Mouse (Mus musculus) heart, embryonic 15.5 days (tissue): Measurements from ENCODE around the gene Nol10. TPM values are rescaled to one million over a fixed set of nuclear protein-coding genes. Genes with fewer than 3 reads are reported as not detected.
A peak's percentile ranks its signal among the peaks of the same experiment; 100 is the strongest.

Experiments used
- ATAC-seq: fragments of 200-750 bp; cut with Nextera tagmentation; replicated peaks from 2 replicates; pipeline ENCODE4 v1.8.0; 2017; ENCODE audit warnings: low read depth, moderate TSS enrichment; ENCODE audit not compliant: insufficient number of reproducible peaks, insufficient read depth, low FRiP score
- H3K27ac ChIP-seq: fragments of 300-500 bp; sonication (generic); 2 replicates; pipeline ENCODE4 v1.5.1; 2015; ENCODE audit warnings: mild to moderate bottlenecking, inconsistent platforms
- H3K27me3 ChIP-seq: fragments of 300-500 bp; sonication (generic); 2 replicates; pipeline ENCODE4 v1.6.1; 2015; ENCODE audit warnings: inconsistent platforms
- H3K36me3 ChIP-seq: fragments of 300-500 bp; sonication (generic); 2 replicates; pipeline ENCODE4 v1.6.1; 2015; ENCODE audit warnings: mild to moderate bottlenecking, inconsistent platforms
- H3K4me1 ChIP-seq: fragments of 300-500 bp; sonication (generic); replicated peaks from 2 replicates; pipeline ENCODE4 v1.6.1; 2015; ENCODE audit warnings: inconsistent platforms
- H3K4me2 ChIP-seq: fragments of 300-500 bp; sonication (generic); 2 replicates; pipeline ENCODE4 v1.6.1; 2015; ENCODE audit warnings: inconsistent platforms, mild to moderate bottlenecking, moderate library complexity
- H3K4me3 ChIP-seq: fragments of 300-500 bp; sonication (generic); 2 replicates; pipeline ENCODE4 v1.5.1; 2015; ENCODE audit warnings: mild to moderate bottlenecking, inconsistent platforms
- H3K9ac ChIP-seq: fragments of 300-500 bp; sonication (generic); 2 replicates; pipeline ENCODE4 v1.6.1; 2015; ENCODE audit warnings: mild to moderate bottlenecking, inconsistent platforms
- H3K9me3 ChIP-seq: fragments of 300-500 bp; sonication (generic); replicated peaks from 2 replicates; pipeline ENCODE4 v1.6.1; 2016; ENCODE audit warnings: inconsistent platforms
- WGBS: fragments of 180-500 bp; shearing (Covaris S2); methylation state at CpG from one replicate; pipeline ENCODE4 v1.1.7; 2015; ENCODE audit warnings: mixed read lengths; 5-methylcytosine and 5-hydroxymethylcytosine counted together
- polyA plus RNA-seq: library from polyadenylated mRNA; unstranded; fragments of >200 nt; fragmentation: Nextera tagmentation; extraction: Ambion mirVana; gene quantifications from 2 replicates; pipeline ENCODE4 v1.2.1, GENCODE M21; 2015

Gene Nol10
- polyA plus RNA-seq, 1 experiment from 2014 or later: 11.2 TPM

- Histone ChIP-seq H3K36me3 (no peaks in the 10 kb centered on the region), H3K9ac (no peak overlapping the region), H3K27ac (no peak overlapping the region), H3K4me1 (no peaks in the 10 kb centered on the region), H3K27me3 (peaks cover 7% of the 10 kb centered on the region; the same call in 1 of the 2 replicates), H3K4me3 (no peak overlapping the region), H3K9me3 (no peaks in the 10 kb centered on the region), H3K4me2 (no peak overlapping the region)
- 16% methylated on average over 1 of the region's 1 CpGs for WGBS
- no peak for ATAC-seq
These were observed 14.8 kb upstream of the Nol10 start for GRCm38 (mm10) chr12:17333459-17333858.

DNA sequence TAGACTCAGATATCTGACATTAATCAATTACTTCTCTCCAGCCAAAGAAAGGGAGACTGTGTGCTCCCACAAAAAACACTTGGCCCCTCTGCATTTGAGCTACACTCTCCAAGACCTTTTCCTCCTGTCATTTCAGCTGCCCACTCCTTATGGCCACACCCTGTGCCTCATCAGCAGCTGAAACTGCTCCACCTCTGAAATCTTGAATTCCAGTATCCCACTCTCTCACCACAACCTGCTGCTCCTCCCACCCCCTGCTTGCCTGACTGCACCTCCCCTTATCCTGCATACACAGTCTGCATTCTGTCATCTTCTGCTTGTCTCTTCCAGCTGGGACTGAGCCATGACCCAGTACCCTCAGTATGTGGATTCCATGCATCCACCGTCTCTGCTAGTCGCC lies 9.9 kb upstream of the Nol10 start:
- H3K9me3 ChIP-seq: no peaks in the 10 kb centered on the region
- no peaks in the 10 kb centered on the region for H3K27me3 ChIP-seq
- 52% methylated on average over 2 of the region's 2 CpGs for WGBS
- no peaks in the 10 kb centered on the region for H3K4me1 ChIP-seq
- H3K4me2 ChIP-seq: no peak overlapping the region
- ATAC-seq: no peak
- no peaks in the 10 kb centered on the region for H3K36me3 ChIP-seq
- H3K4me3 ChIP-seq: no peak overlapping the region
- no peak overlapping the region for H3K9ac ChIP-seq
- no peak overlapping the region for H3K27ac ChIP-seq

DNA sequence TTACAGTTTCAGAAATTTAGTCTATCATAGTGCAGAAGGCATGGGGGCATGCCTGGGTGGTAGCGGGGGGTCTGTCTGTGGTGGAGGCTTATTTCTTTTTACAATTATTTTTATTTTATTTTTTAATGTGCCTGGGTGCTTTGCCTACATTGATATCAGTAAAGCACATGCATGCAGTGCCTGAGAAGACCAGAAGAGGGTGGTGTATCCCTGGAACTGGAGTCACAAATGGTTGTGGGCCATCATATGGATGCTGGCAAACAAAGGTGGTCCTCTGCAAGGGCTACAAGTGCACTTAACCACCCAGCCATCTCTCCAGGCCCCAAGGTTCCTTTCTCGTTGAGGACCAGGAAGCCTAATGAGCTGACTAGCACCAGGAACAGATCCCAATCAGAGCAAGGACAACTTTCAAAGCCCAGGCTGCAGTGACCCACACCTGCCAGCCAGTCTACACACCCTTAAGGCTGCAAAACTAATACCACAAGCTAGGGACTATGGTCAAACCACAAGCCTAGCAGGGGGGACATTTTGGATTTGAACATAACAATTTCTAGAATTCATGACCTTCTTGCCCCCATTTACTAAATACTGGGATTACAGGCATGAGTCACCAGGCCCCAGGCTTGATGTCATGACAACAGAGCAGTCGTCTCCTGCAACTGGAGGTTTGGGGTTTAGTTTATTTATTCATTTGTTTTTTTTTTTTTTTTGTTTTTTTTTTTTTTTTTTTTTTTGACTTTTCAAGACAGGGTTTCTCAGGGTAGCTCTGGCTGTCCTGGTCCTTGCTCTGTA lies 8.9 kb upstream of the Nol10 start:
- WGBS: 60% methylated on average over 3 of the region's 3 CpGs
- Histone ChIP-seq H3K4me3 (no peak overlapping the region), H3K36me3 (no peaks in the 10 kb centered on the region), H3K4me1 (no peaks in the 10 kb centered on the region), H3K4me2 (no peak overlapping the region), H3K9ac (no peak overlapping the region), H3K27ac (no peak overlapping the region), H3K9me3 (no peaks in the 10 kb centered on the region), H3K27me3 (no peaks in the 10 kb centered on the region)
- no peak for ATAC-seq

GRCm38 (mm10) chr12:17347327-17348047 lies 771 bp upstream of the Nol10 start:
- peak; percentile 59; the same call in 1 of the 2 replicates for ATAC-seq

DNA sequence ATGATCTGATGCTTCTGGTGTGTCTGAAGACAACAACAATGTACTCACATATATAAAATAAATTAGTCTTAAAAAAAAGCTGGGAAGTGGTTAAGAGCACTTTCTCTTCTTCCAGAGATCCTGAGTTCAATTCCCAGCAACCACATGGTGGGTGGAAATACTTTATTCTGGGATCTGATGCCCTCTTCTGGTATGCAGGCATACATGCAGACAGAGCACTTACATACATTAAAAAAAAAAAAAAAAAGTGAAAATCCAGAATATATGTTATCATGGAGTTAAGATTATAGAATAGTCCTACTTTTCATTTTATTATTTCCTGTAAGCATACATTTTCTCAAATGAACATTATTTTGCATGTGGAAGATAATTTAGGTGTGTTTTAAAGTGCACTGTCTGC lies 1.8 kb downstream of the Nol10 start:
- ATAC-seq: no peak
- H3K27ac ChIP-seq: no peak overlapping the region
- peaks cover 28% of the 10 kb centered on the region for H3K36me3 ChIP-seq
- no peaks in the 10 kb centered on the region for H3K27me3 ChIP-seq
- H3K4me3 ChIP-seq: no peak overlapping the region
- H3K4me1 ChIP-seq: peaks cover 14% of the 10 kb centered on the region
- no peak overlapping the region for H3K9ac ChIP-seq
- H3K9me3 ChIP-seq: no peaks in the 10 kb centered on the region
- H3K4me2 ChIP-seq: no peak overlapping the region

More at GRCm38 (mm10) chr12:17347327-17348047, 771 bp upstream of the Nol10 start:
- Histone ChIP-seq H3K4me3 (peak overlapping the region; percentile 78), H3K36me3 (peaks cover 7% of the 10 kb centered on the region), H3K4me1 (peaks cover 14% of the 10 kb centered on the region), H3K9me3 (no peaks in the 10 kb centered on the region), H3K9ac (peak overlapping the region; percentile 72), H3K4me2 (peak overlapping the region; percentile 82), H3K27ac (peak overlapping the region; percentile 42; the same call in 1 of the 2 replicates), H3K27me3 (no peaks in the 10 kb centered on the region)
- WGBS: 32% methylated on average over 11 of the region's 11 CpGs

DNA sequence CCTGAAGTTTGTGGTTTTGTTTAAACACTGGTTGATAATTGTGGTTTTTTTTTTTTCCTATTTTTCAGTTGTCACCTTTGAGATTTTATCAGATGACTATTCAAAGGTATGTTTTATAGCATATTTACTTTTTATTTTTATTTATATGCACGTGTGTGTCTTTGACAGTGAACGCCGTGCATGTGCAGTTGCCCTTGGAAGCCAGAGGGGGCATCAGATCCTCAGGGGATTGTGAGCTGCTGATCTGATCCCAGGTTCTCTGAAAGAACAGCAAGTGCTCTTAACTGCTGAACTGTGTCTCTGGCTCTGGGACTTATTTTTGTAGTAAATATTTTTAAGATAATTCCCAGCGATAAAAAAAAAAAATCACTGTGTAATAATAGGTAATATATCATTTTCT lies 8.6 kb downstream of the Nol10 start:
- H3K36me3 ChIP-seq: peaks cover 66% of the 10 kb centered on the region
- H3K27me3 ChIP-seq: no peaks in the 10 kb centered on the region
- H3K9ac ChIP-seq: no peak overlapping the region
- no peak overlapping the region for H3K4me2 ChIP-seq
- ATAC-seq: no peak
- H3K27ac ChIP-seq: no peak overlapping the region
- 88% methylated on average over 4 of the region's 4 CpGs for WGBS
- no peaks in the 10 kb centered on the region for H3K4me1 ChIP-seq
- no peaks in the 10 kb centered on the region for H3K9me3 ChIP-seq
- no peak overlapping the region for H3K4me3 ChIP-seq

GRCm38 (mm10) chr12:17357795-17358194 lies 9.5 kb downstream of the Nol10 start:
- no peaks in the 10 kb centered on the region for H3K27me3 ChIP-seq
- no peak overlapping the region for H3K4me3 ChIP-seq
- H3K27ac ChIP-seq: no peak overlapping the region
- no peaks in the 10 kb centered on the region for H3K9me3 ChIP-seq
- peaks cover 72% of the 10 kb centered on the region for H3K36me3 ChIP-seq
- no peak overlapping the region for H3K9ac ChIP-seq
- no peaks in the 10 kb centered on the region for H3K4me1 ChIP-seq
- no peak for ATAC-seq
- no peak overlapping the region for H3K4me2 ChIP-seq
- WGBS: 91% methylated on average over 5 of the region's 5 CpGs

- Histone ChIP-seq H3K36me3 (peaks cover 75% of the 10 kb centered on the region), H3K9me3 (no peaks in the 10 kb centered on the region), H3K4me1 (no peaks in the 10 kb centered on the region), H3K4me3 (no peak overlapping the region), H3K27ac (no peak overlapping the region), H3K9ac (no peak overlapping the region), H3K4me2 (no peak overlapping the region), H3K27me3 (no peaks in the 10 kb centered on the region)
- ATAC-seq: no peak
- 87% methylated on average over 9 of the region's 9 CpGs for WGBS
These were observed 10.7 kb downstream of the Nol10 start for GRCm38 (mm10) chr12:17358981-17359380.

- no peak overlapping the region for H3K27ac ChIP-seq
- ATAC-seq: no peak
- H3K4me3 ChIP-seq: no peak overlapping the region
- 70% methylated on average over 9 of the region's 9 CpGs for WGBS
- H3K4me1 ChIP-seq: no peaks in the 10 kb centered on the region
- no peak overlapping the region for H3K4me2 ChIP-seq
- H3K9me3 ChIP-seq: no peaks in the 10 kb centered on the region
- H3K27me3 ChIP-seq: no peaks in the 10 kb centered on the region
- peaks cover 71% of the 10 kb centered on the region for H3K36me3 ChIP-seq
- no peak overlapping the region for H3K9ac ChIP-seq
These were observed 11.8 kb downstream of the Nol10 start for GRCm38 (mm10) chr12:17360104-17360503.

DNA sequence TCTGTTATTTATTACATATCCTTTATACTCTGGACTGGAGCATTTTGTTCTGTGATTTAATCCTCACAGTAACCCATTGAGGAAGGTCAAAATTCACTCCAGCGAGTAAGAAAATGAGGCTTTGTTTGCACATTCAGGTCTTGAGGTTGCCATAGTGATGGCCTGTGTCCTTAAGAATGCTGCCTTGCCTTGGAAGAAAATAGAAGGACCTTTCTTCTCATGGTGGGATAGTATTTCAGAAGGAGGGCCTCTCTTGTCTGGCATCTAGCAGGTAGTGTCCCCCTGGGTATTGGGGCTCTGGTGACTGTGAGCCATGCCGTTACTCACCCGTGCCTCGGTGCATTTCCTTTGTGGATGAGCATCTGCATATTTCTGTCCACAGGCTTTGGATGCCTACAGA lies 12.4 kb downstream of the Nol10 start:
- Histone ChIP-seq H3K9me3 (no peaks in the 10 kb centered on the region), H3K27me3 (no peaks in the 10 kb centered on the region), H3K4me2 (no peak overlapping the region), H3K27ac (no peak overlapping the region), H3K4me1 (no peaks in the 10 kb centered on the region), H3K36me3 (peaks cover 69% of the 10 kb centered on the region), H3K9ac (no peak overlapping the region), H3K4me3 (no peak overlapping the region)
- WGBS: 90% methylated on average over 4 of the region's 4 CpGs
- no peak for ATAC-seq

DNA sequence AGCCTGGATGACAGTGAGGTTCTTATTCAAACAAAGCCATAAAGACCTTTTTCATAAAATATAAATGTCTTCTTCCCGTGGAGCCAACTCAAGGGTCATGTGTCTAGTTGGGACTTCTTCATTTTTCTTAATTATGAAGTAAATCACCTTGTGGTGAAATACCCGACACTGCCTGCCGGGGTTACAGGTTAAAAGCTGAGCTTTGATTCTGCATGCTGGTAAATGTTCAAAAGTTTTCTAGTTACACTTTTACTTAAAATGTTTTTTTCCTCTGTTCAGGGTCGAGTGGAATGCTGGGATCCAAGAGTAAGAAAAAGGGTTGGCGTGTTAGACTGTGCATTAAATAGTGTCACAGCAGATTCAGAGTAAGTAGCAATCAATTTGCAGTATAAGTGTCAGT lies 14.1 kb downstream of the Nol10 start:
- H3K9me3 ChIP-seq: no peaks in the 10 kb centered on the region
- H3K4me2 ChIP-seq: no peak overlapping the region
- no peaks in the 10 kb centered on the region for H3K4me1 ChIP-seq
- H3K9ac ChIP-seq: no peak overlapping the region
- H3K4me3 ChIP-seq: no peak overlapping the region
- ATAC-seq: no peak
- no peaks in the 10 kb centered on the region for H3K27me3 ChIP-seq
- 91% methylated on average over 5 of the region's 5 CpGs for WGBS
- no peak overlapping the region for H3K27ac ChIP-seq
- peaks cover 65% of the 10 kb centered on the region for H3K36me3 ChIP-seq
